Mouse (Mus musculus) heart, embryonic 13.5 days (tissue): Measurements from ENCODE around the gene Creld1. TPM values are rescaled to one million over a fixed set of nuclear protein-coding genes. Genes with fewer than 3 reads are reported as not detected.

Experiments used
- ATAC-seq: fragments of 200-750 bp; cut with Nextera tagmentation; 2 replicates; pipeline ENCODE4 v1.8.0; 2017; ENCODE audit warnings: moderate TSS enrichment; ENCODE audit not compliant: insufficient number of reproducible peaks, low FRiP score, low TSS enrichment; ENCODE audit errors: extremely low read depth
- H3K27ac ChIP-seq: fragments of 300-500 bp; sonication (generic); replicated peaks from 2 replicates; pipeline ENCODE4 v1.5.1; 2015; ENCODE audit warnings: moderate library complexity, mild to moderate bottlenecking, inconsistent platforms
- H3K27me3 ChIP-seq: fragments of 300-500 bp; sonication (generic); replicated peaks from 2 replicates; pipeline ENCODE4 v1.6.1; 2015; ENCODE audit warnings: mild to moderate bottlenecking, inconsistent platforms
- H3K36me3 ChIP-seq: fragments of 300-500 bp; sonication (generic); 2 replicates; pipeline ENCODE4 v1.6.1; 2015; ENCODE audit warnings: mild to moderate bottlenecking, inconsistent platforms
- H3K4me1 ChIP-seq: fragments of 300-500 bp; sonication (generic); 2 replicates; pipeline ENCODE4 v1.6.1; 2015; ENCODE audit warnings: inconsistent platforms
- H3K4me2 ChIP-seq: fragments of 300-500 bp; sonication (generic); 2 replicates; pipeline ENCODE4 v1.6.1; 2015; ENCODE audit warnings: inconsistent platforms, mild to moderate bottlenecking, moderate library complexity
- H3K4me3 ChIP-seq: fragments of 300-500 bp; sonication (generic); 2 replicates; pipeline ENCODE4 v1.5.1; 2015; ENCODE audit warnings: moderate library complexity, mild to moderate bottlenecking, inconsistent platforms
- H3K9ac ChIP-seq: fragments of 300-500 bp; sonication (generic); 2 replicates; pipeline ENCODE4 v1.6.1; 2015; ENCODE audit warnings: inconsistent platforms, mild to moderate bottlenecking, moderate library complexity
- H3K9me3 ChIP-seq: fragments of 300-500 bp; sonication (generic); 2 replicates; pipeline ENCODE4 v1.6.1; 2016; ENCODE audit warnings: inconsistent platforms
- WGBS: fragments of 180-500 bp; shearing (Covaris S2); methylation state at CpG from one replicate; pipeline ENCODE4 v1.1.7; 2015; ENCODE audit warnings: mixed read lengths; 5-methylcytosine and 5-hydroxymethylcytosine counted together
- polyA plus RNA-seq: library from polyadenylated mRNA; unstranded; fragments of >200 nt; fragmentation: Nextera tagmentation; extraction: Ambion mirVana; gene quantifications from 2 replicates; pipeline ENCODE4 v1.2.1, GENCODE M21; 2015

Creld1 gene
- polyA plus RNA-seq, 1 experiment from 2014 or later, result 37.6 TPM

DNA sequence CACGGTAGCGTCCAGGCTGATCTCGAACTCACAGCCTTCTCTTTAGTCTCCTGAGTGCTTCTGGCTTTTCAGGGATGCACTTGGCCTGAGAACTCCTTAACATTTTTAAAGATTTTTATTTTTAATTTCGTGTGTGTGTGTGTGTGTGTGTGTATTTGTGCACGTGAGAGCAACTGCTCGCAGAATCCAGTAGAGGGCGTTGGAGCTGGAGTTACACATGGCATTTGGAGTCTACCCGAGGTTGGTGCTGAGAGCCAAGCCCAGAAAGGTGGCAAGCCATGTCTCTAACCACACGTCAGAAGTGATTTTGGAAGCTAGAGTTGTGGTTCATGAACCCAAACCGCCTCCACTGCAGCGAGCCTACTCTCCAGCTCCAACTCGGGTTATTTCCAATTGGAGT is 40.0 kb upstream of the Creld1 start:
- Histone ChIP-seq H3K4me2 (peak overlapping the region; percentile 96), H3K36me3 (peaks cover 29% of the 10 kb centered on the region), H3K9ac (peak overlapping the region; percentile 95), H3K27me3 (0 out of 2 replicates have a peak, but pooled peaks cover 4% of the 10 kb centered on the region), H3K4me1 (peaks cover 9% of the 10 kb centered on the region), H3K4me3 (peak overlapping the region; percentile 97), H3K9me3 (no peaks in the 10 kb centered on the region), H3K27ac (peak overlapping the region; percentile 70; the same call in 1 of the 2 replicates)
- WGBS, result 43% methylated on average over 12 of the region's 12 CpGs
- ATAC-seq, result no peak

GRCm38 (mm10) chr6:113444207-113444965 is 38.7 kb upstream of the Creld1 start:
- no peak for ATAC-seq
- 79% methylated on average over 8 of the region's 8 CpGs for WGBS
- no peak overlapping the region for H3K27ac ChIP-seq
- peaks cover 9% of the 10 kb centered on the region for H3K4me1 ChIP-seq
- no peaks in the 10 kb centered on the region for H3K9me3 ChIP-seq
- no peak overlapping the region for H3K4me3 ChIP-seq
- H3K27me3 ChIP-seq, result 0 out of 2 replicates have a peak, but pooled peaks cover 4% of the 10 kb centered on the region
- H3K36me3 ChIP-seq, result peaks cover 40% of the 10 kb centered on the region
- H3K4me2 ChIP-seq, result no peak overlapping the region
- H3K9ac ChIP-seq, result no peak overlapping the region

- Histone ChIP-seq H3K4me1 (peaks cover 18% of the 10 kb centered on the region), H3K27me3 (no peaks in the 10 kb centered on the region), H3K4me3 (no peak overlapping the region), H3K9me3 (no peaks in the 10 kb centered on the region), H3K36me3 (peaks cover 43% of the 10 kb centered on the region), H3K9ac (no peak overlapping the region), H3K27ac (no peak overlapping the region), H3K4me2 (no peak overlapping the region)
- WGBS, result 95% methylated on average over 4 of the region's 4 CpGs
- ATAC-seq, result no peak
Measured at GRCm38 (mm10) chr6:113447639-113448038, 35.5 kb upstream of the Creld1 start.

- no peak for ATAC-seq
- Histone ChIP-seq H3K36me3 (peaks cover 26% of the 10 kb centered on the region), H3K4me3 (no peak overlapping the region), H3K9ac (no peak overlapping the region), H3K9me3 (no peaks in the 10 kb centered on the region), H3K27me3 (no peaks in the 10 kb centered on the region), H3K4me1 (peaks cover 9% of the 10 kb centered on the region; the same call in 1 of the 2 replicates), H3K4me2 (no peak overlapping the region), H3K27ac (no peak overlapping the region; the same call in 1 of the 2 replicates)
- 55% methylated on average over 2 of the region's 2 CpGs for WGBS
Measured at GRCm38 (mm10) chr6:113451839-113452238, 31.3 kb upstream of the Creld1 start.

GRCm38 (mm10) chr6:113455007-113455406 is 28.1 kb upstream of the Creld1 start:
- Histone ChIP-seq H3K4me2 (no peak overlapping the region), H3K27ac (no peak overlapping the region), H3K4me3 (no peak overlapping the region), H3K4me1 (peaks cover 15% of the 10 kb centered on the region; the same call in 1 of the 2 replicates), H3K27me3 (peaks cover 10% of the 10 kb centered on the region; the same call in 1 of the 2 replicates), H3K36me3 (no peaks in the 10 kb centered on the region), H3K9ac (no peak overlapping the region), H3K9me3 (no peaks in the 10 kb centered on the region)
- ATAC-seq, result no peak
- 43% methylated on average over 5 of the region's 5 CpGs for WGBS

- H3K27me3 ChIP-seq, result peaks cover 10% of the 10 kb centered on the region; the same call in 1 of the 2 replicates
- 0 out of 2 replicates have a peak, but pooled peaks cover 6% of the 10 kb centered on the region for H3K4me1 ChIP-seq
- H3K36me3 ChIP-seq, result no peaks in the 10 kb centered on the region
- no peak for ATAC-seq
- H3K27ac ChIP-seq, result no peak within 1 kb of the TSS
- H3K4me3 ChIP-seq, result no peak within 1 kb of the TSS
- H3K9ac ChIP-seq, result no peak within 1 kb of the TSS
- no peaks in the 10 kb centered on the region for H3K9me3 ChIP-seq
- no peak within 1 kb of the TSS for H3K4me2 ChIP-seq
- 63% methylated on average over 9 of the region's 10 CpGs for WGBS
Measured at GRCm38 (mm10) chr6:113457952-113458534, 25.1 kb upstream of the Creld1 start, which contains the start of gene Il17re. Gene Il17re, plus strand, starts transcription at chr6:113458484.

DNA sequence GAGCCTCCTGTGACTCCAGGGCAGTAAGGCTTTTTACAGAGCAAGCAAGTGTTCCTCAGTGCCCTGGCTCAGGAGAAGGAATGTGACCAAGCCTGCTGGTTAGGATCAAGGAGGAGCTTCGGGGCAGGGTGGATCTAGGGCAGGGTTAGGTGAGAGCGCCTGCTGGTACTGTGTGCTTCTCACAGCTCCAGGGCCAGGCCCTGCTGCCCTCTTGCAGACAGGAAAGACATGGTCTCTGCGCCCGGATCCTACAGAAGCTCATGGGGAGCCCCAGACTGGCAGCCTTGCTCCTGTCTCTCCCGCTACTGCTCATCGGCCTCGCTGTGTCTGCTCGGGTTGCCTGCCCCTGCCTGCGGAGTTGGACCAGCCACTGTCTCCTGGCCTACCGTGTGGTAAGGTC is 24.5 kb upstream of the Creld1 start:
- Histone ChIP-seq H3K36me3 (no peaks in the 10 kb centered on the region), H3K4me3 (no peak overlapping the region), H3K4me2 (no peak overlapping the region), H3K4me1 (0 out of 2 replicates have a peak, but pooled peaks cover 6% of the 10 kb centered on the region), H3K27me3 (peaks cover 13% of the 10 kb centered on the region; the same call in 1 of the 2 replicates), H3K9me3 (no peaks in the 10 kb centered on the region), H3K9ac (no peak overlapping the region), H3K27ac (no peak overlapping the region)
- ATAC-seq, result no peak
- WGBS, result 49% methylated on average over 10 of the region's 10 CpGs

- H3K9ac ChIP-seq, result no peak overlapping the region
- H3K4me1 ChIP-seq, result peaks cover 2% of the 10 kb centered on the region
- H3K4me3 ChIP-seq, result no peak overlapping the region
- 55% methylated on average over 7 of the region's 7 CpGs for WGBS
- H3K4me2 ChIP-seq, result no peak overlapping the region
- H3K27me3 ChIP-seq, result peaks cover 46% of the 10 kb centered on the region
- no peak for ATAC-seq
- H3K9me3 ChIP-seq, result no peaks in the 10 kb centered on the region
- H3K27ac ChIP-seq, result no peak overlapping the region
- no peaks in the 10 kb centered on the region for H3K36me3 ChIP-seq
Measured at GRCm38 (mm10) chr6:113464040-113464439, 19.1 kb upstream of the Creld1 start.

DNA sequence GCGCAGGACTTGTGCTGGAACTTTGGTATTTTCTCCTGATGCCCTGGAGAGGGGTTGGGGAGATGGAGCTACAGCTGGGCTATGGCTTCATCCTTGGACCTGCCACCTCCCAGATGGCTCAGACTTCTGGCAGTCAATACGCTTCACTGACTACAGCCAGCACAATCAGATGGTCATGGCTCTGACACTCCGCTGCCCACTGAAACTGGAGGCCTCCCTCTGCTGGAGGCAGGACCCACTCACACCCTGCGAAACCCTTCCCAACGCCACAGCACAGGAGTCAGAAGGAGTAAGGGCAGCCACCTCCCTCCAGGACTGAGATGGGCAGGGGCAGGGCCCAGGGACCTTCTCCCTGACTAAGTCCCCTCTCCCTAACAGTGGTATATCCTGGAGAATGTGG is 17.5 kb upstream of the Creld1 start:
- WGBS, result 55% methylated on average over 5 of the region's 5 CpGs
- H3K27ac ChIP-seq, result no peak overlapping the region
- H3K4me2 ChIP-seq, result no peak overlapping the region
- ATAC-seq, result no peak
- no peaks in the 10 kb centered on the region for H3K9me3 ChIP-seq
- peaks cover 58% of the 10 kb centered on the region for H3K27me3 ChIP-seq
- no peak overlapping the region for H3K9ac ChIP-seq
- no peak overlapping the region for H3K4me3 ChIP-seq
- no peaks in the 10 kb centered on the region for H3K36me3 ChIP-seq
- H3K4me1 ChIP-seq, result peaks cover 12% of the 10 kb centered on the region

GRCm38 (mm10) chr6:113468512-113468911 is 14.6 kb upstream of the Creld1 start:
- no peak overlapping the region for H3K27ac ChIP-seq
- H3K4me3 ChIP-seq, result no peak overlapping the region
- H3K4me1 ChIP-seq, result peaks cover 28% of the 10 kb centered on the region
- H3K9me3 ChIP-seq, result no peaks in the 10 kb centered on the region
- ATAC-seq, result no peak
- no peak overlapping the region for H3K9ac ChIP-seq
- no peaks in the 10 kb centered on the region for H3K36me3 ChIP-seq
- 60% methylated on average over 3 of the region's 3 CpGs for WGBS
- no peak overlapping the region; the same call in 1 of the 2 replicates for H3K4me2 ChIP-seq
- peaks cover 77% of the 10 kb centered on the region for H3K27me3 ChIP-seq

- Histone ChIP-seq H3K27ac (no peak overlapping the region), H3K9ac (peak overlapping the region; percentile 74), H3K4me3 (peak overlapping the region; percentile 52), H3K36me3 (no peaks in the 10 kb centered on the region), H3K27me3 (peaks cover 73% of the 10 kb centered on the region), H3K9me3 (no peaks in the 10 kb centered on the region), H3K4me1 (peaks cover 28% of the 10 kb centered on the region), H3K4me2 (peak overlapping the region; percentile 87)
- WGBS, result 6% methylated on average over 9 of the region's 9 CpGs
- ATAC-seq, result no peak
Measured at GRCm38 (mm10) chr6:113469021-113469420, 14.1 kb upstream of the Creld1 start.
